Mouse (Mus musculus): ENCODE results near the gene Prtn3. TPM values are rescaled to one million over a fixed set of nuclear protein-coding genes. Genes with fewer than 3 reads are reported as not detected.

Gene Prtn3
- polyA plus RNA-seq, 1 experiment from 2014 or later, result 11.2 TPM

- H3K27me3 ChIP-seq (replicated peaks; ENCODE audit: control insufficient read depth, insufficient read depth, low read length), result peaks cover 10% of the 10 kb centered on the region
- H3K4me2 ChIP-seq (ENCODE audit: low read length), result peak overlapping the region; percentile 98
- no peaks in the 10 kb centered on the region for H3K9me3 ChIP-seq (ENCODE audit: control insufficient read depth, low read length)
- H3K36me3 ChIP-seq (ENCODE audit: control insufficient read depth, insufficient read depth, low read length), result 0 out of 2 replicates have a peak, but pooled peaks cover 4% of the 10 kb centered on the region
- H3K9ac ChIP-seq (ENCODE audit: low read depth, low read length), result peak overlapping the region; percentile 80
- H3K4me3 ChIP-seq (ENCODE audit: low read length), result peak overlapping the region; percentile 71
- ATAC-seq, result peak; percentile 15
- WGBS, result under 1% methylated on average over 54 of the region's 54 CpGs
- H3K27ac ChIP-seq (ENCODE audit: low read depth, low read length), result peak overlapping the region; percentile 84
- H3K4me1 ChIP-seq (ENCODE audit: control insufficient read depth, insufficient read depth, low read depth, low read length), result peaks cover 36% of the 10 kb centered on the region
These were observed 53.2 kb downstream of the Prtn3 start for GRCm38 (mm10) chr10:79927324-79928029.

DNA sequence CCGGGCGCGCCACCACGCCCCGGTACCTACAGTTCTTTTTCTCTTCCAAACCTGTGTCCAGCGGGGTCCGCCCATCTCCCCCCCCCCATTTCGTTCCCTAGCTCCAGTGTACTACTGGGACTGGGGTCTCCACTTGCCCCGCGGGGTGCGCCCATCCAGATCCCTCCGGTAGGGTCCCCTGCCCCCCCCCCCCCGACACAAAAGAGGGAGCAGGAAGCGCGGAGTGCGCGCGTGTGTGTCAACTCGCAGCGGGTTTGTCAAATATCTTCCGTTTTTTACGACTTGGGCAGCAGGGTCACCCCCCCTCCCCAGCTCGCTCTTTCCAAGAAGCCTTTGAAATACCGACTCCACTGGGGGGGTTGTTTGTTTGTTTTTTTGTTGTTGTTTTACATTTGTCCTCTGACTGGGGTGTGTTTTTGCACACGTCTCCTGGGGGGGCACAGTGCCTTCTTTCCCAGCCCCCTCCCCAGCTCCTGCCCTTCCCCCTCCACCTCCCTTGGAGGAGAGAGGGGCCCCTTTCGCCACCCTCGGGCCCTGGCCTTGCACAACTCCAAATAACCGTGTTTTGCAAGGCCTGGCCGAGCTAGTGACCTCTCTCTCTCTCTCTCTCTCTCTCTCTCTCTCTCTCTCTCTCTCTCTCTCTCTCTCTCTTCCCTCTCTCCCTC lies 53.9 kb downstream of the Prtn3 start:
- Histone ChIP-seq H3K4me2 (ENCODE audit: low read length) (peak overlapping the region; percentile 98), H3K36me3 (ENCODE audit: control insufficient read depth, insufficient read depth, low read length) (0 out of 2 replicates have a peak, but pooled peaks cover 4% of the 10 kb centered on the region), H3K27me3 (replicated peaks; ENCODE audit: control insufficient read depth, insufficient read depth, low read length) (peaks cover 3% of the 10 kb centered on the region), H3K9me3 (ENCODE audit: control insufficient read depth, low read length) (no peaks in the 10 kb centered on the region), H3K27ac (ENCODE audit: low read depth, low read length) (peak overlapping the region; percentile 84), H3K9ac (ENCODE audit: low read depth, low read length) (peak overlapping the region; percentile 80), H3K4me3 (ENCODE audit: low read length) (peak overlapping the region; percentile 71), H3K4me1 (ENCODE audit: control insufficient read depth, insufficient read depth, low read depth, low read length) (peaks cover 42% of the 10 kb centered on the region)
- WGBS, result 2% methylated on average over 25 of the region's 29 CpGs
- no peak for ATAC-seq

DNA sequence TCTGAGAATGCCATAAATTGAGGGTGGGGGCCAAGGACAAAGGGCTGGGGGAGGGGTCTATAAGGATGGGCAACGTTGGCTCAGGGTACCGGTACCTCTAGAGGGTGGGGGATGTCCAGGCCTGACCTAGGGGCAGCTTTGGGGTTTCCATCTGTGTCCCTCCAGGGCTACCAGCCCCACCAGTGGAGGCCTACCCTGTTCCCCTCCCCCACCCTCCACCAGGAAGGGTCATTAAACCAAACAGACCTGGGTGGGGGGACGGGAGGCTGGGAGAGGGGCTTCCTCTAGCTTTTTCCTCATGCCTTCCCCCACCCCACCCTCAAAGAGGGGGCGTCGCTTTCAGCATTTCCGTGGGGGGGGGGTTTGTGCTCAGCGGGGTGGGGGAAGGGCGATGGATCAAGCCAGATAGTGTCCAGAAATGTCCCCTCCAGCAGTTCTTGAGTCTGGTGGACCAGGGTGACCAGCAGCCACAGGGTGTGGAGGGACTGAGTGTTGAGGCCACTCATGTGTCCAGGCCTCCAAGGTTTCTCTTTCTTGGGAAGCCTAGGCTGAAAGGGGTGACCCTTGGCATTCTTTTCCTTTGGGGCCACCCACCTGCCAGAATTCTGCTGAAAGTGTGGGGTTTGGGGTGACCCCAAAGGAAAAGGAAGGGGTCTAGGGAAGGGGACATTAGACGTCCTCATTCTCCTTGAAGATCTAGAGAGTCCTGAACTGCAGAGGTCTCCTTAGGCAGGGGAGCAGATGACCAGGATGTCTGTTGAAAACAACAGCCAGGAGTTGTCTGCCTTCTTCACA lies 54.8 kb downstream of the Prtn3 start:
- ATAC-seq, result no peak
- Histone ChIP-seq H3K4me2 (ENCODE audit: low read length) (peak overlapping the region; percentile 98), H3K4me1 (ENCODE audit: control insufficient read depth, insufficient read depth, low read depth, low read length) (peaks cover 51% of the 10 kb centered on the region), H3K36me3 (ENCODE audit: control insufficient read depth, insufficient read depth, low read length) (0 out of 2 replicates have a peak, but pooled peaks cover 4% of the 10 kb centered on the region), H3K27ac (ENCODE audit: low read depth, low read length) (peak overlapping the region; percentile 84), H3K9me3 (ENCODE audit: control insufficient read depth, low read length) (no peaks in the 10 kb centered on the region), H3K27me3 (replicated peaks; ENCODE audit: control insufficient read depth, insufficient read depth, low read length) (no peaks in the 10 kb centered on the region), H3K9ac (ENCODE audit: low read depth, low read length) (peak overlapping the region; percentile 62), H3K4me3 (ENCODE audit: low read length) (peak overlapping the region; percentile 71)
- 26% methylated on average over 9 of the region's 9 CpGs for WGBS

DNA sequence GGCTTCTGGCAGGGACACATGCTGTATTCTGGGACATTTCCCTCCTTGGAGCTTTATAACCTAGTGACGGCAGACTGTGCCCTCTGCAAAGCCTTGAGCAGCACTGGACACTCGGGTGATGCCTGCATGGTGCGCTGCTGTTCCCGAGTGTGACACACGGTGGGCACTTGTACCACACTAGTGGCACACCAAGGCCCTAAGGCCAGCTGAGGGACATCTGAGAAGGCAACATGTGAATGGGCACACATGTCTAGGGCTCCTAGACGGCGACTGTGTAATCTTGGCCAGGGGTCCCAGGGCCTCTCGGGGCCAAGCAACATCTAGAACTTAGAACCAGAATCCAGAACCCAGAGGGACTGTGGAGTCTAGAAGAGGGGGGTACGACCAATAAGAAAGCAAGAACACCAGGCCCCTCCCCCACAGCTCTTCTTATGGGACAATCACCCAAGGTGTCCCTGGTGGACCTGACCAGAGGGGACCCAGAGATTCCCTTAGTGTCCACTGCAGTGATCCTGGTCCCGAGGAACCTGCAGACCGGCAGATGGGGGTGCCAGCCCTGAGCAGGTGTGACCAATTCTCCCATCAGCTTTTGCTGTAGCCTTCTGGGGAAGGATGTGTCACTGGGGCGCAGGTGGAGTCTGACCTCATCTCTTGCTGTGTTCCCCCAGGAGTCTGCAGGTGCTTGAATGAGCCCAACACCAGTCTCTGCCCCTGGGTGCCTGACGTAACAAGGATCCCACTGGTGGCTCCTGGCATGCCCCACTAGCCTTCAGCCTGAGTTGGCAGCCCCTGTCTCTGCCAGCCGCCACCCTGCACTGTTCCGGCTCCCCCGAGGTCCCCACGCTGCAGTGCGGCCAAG lies 55.9 kb downstream of the Prtn3 start:
- 0 out of 2 replicates have a peak, but pooled peaks cover 4% of the 10 kb centered on the region for H3K36me3 ChIP-seq (ENCODE audit: control insufficient read depth, insufficient read depth, low read length)
- H3K4me3 ChIP-seq (ENCODE audit: low read length), result no peak overlapping the region
- ATAC-seq, result no peak
- H3K4me2 ChIP-seq (ENCODE audit: low read length), result no peak overlapping the region
- peaks cover 54% of the 10 kb centered on the region for H3K4me1 ChIP-seq (ENCODE audit: control insufficient read depth, insufficient read depth, low read depth, low read length)
- no peaks in the 10 kb centered on the region for H3K27me3 ChIP-seq (replicated peaks; ENCODE audit: control insufficient read depth, insufficient read depth, low read length)
- H3K9me3 ChIP-seq (ENCODE audit: control insufficient read depth, low read length), result no peaks in the 10 kb centered on the region
- 70% methylated on average over 18 of the region's 18 CpGs for WGBS
- H3K27ac ChIP-seq (ENCODE audit: low read depth, low read length), result no peak overlapping the region
- no peak overlapping the region for H3K9ac ChIP-seq (ENCODE audit: low read depth, low read length)

- H3K4me3 ChIP-seq (ENCODE audit: low read length), result no peak overlapping the region
- no peak overlapping the region for H3K27ac ChIP-seq (ENCODE audit: low read depth, low read length)
- H3K27me3 ChIP-seq (replicated peaks; ENCODE audit: control insufficient read depth, insufficient read depth, low read length), result no peaks in the 10 kb centered on the region
- peaks cover 54% of the 10 kb centered on the region for H3K4me1 ChIP-seq (ENCODE audit: control insufficient read depth, insufficient read depth, low read depth, low read length)
- H3K4me2 ChIP-seq (ENCODE audit: low read length), result no peak overlapping the region
- WGBS, result 51% methylated on average over 16 of the region's 16 CpGs
- H3K9ac ChIP-seq (ENCODE audit: low read depth, low read length), result no peak overlapping the region
- 0 out of 2 replicates have a peak, but pooled peaks cover 4% of the 10 kb centered on the region for H3K36me3 ChIP-seq (ENCODE audit: control insufficient read depth, insufficient read depth, low read length)
- H3K9me3 ChIP-seq (ENCODE audit: control insufficient read depth, low read length), result no peaks in the 10 kb centered on the region
- ATAC-seq, result no peak
These were observed 56.5 kb downstream of the Prtn3 start for GRCm38 (mm10) chr10:79930826-79931186.

DNA sequence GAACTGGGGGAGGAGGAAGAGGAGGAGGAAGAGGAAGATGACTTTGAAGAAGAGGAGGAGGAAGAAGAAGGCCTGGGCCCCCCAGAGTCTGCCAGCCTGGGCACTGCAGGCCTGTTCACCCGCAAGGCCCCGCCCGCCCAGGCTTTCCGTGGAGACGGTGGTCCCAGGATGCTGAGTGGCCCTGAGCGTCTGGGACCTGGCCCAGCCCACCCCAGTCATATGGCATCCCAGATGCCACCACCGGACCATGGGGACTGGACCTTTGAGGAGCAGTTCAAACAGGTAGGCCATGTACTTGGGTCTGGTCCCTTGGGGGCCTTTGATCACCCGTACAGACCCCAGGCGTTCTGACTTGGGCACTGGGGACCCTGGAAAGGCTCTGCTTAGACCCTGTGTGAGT lies 57.5 kb downstream of the Prtn3 start:
- Histone ChIP-seq H3K4me2 (ENCODE audit: low read length) (no peak overlapping the region), H3K27me3 (replicated peaks; ENCODE audit: control insufficient read depth, insufficient read depth, low read length) (no peaks in the 10 kb centered on the region), H3K36me3 (ENCODE audit: control insufficient read depth, insufficient read depth, low read length) (0 out of 2 replicates have a peak, but pooled peaks cover 4% of the 10 kb centered on the region), H3K4me1 (ENCODE audit: control insufficient read depth, insufficient read depth, low read depth, low read length) (peaks cover 52% of the 10 kb centered on the region), H3K4me3 (ENCODE audit: low read length) (no peak overlapping the region), H3K9me3 (ENCODE audit: control insufficient read depth, low read length) (no peaks in the 10 kb centered on the region), H3K27ac (ENCODE audit: low read depth, low read length) (no peak overlapping the region), H3K9ac (ENCODE audit: low read depth, low read length) (no peak overlapping the region)
- 84% methylated on average over 9 of the region's 9 CpGs for WGBS
- ATAC-seq, result no peak

GRCm38 (mm10) chr10:79932736-79933135 lies 58.5 kb downstream of the Prtn3 start:
- no peaks in the 10 kb centered on the region for H3K9me3 ChIP-seq (ENCODE audit: control insufficient read depth, low read length)
- no peak for ATAC-seq
- H3K9ac ChIP-seq (ENCODE audit: low read depth, low read length), result no peak overlapping the region
- 0 out of 2 replicates have a peak, but pooled peaks cover 4% of the 10 kb centered on the region for H3K36me3 ChIP-seq (ENCODE audit: control insufficient read depth, insufficient read depth, low read length)
- WGBS, result 21% methylated on average over 8 of the region's 8 CpGs
- peaks cover 59% of the 10 kb centered on the region for H3K4me1 ChIP-seq (ENCODE audit: control insufficient read depth, insufficient read depth, low read depth, low read length)
- H3K27ac ChIP-seq (ENCODE audit: low read depth, low read length), result peak overlapping the region; percentile 41; the same call in 1 of the 2 replicates
- no peak overlapping the region for H3K4me3 ChIP-seq (ENCODE audit: low read length)
- H3K4me2 ChIP-seq (ENCODE audit: low read length), result no peak overlapping the region
- H3K27me3 ChIP-seq (replicated peaks; ENCODE audit: control insufficient read depth, insufficient read depth, low read length), result no peaks in the 10 kb centered on the region
